Mouse (Mus musculus) embryonic facial prominence, embryonic 11.5 days (tissue): ENCODE results near the gene Chaf1a. TPM values are rescaled to one million over a fixed set of nuclear protein-coding genes. Genes with fewer than 3 reads are reported as not detected.

Source experiments
- ATAC-seq: fragments of 200-750 bp; cut with Nextera tagmentation; replicated peaks from 2 replicates; pipeline ENCODE4 v1.8.0; 2017; ENCODE audit warnings: low read depth; ENCODE audit not compliant: insufficient number of reproducible peaks, low FRiP score, low TSS enrichment
- DNase-seq: peaks from one replicate; pipeline ENCODE4 v3.0.0-alpha.2; 2015; ENCODE audit warnings: low spot score
- H3K27ac ChIP-seq: fragments of 300-500 bp; sonication (generic); replicated peaks from 2 replicates; pipeline ENCODE4 v1.5.1; 2014; ENCODE audit warnings: mild to moderate bottlenecking, low read depth, low read length, control low read depth
- H3K27me3 ChIP-seq: fragments of 300-500 bp; sonication (generic); 2 replicates; pipeline ENCODE4 v1.6.1; 2014; ENCODE audit warnings: mild to moderate bottlenecking, low read length, moderate library complexity, mixed read lengths; ENCODE audit not compliant: control insufficient read depth, insufficient read depth
- H3K36me3 ChIP-seq: fragments of 300-500 bp; sonication (generic); replicated peaks from 2 replicates; pipeline ENCODE4 v1.6.1; 2014; ENCODE audit warnings: low read depth, mild to moderate bottlenecking, low read length, moderate library complexity, mixed read lengths; ENCODE audit not compliant: control insufficient read depth, insufficient read depth
- H3K4me1 ChIP-seq: fragments of 300-500 bp; sonication (generic); 2 replicates; pipeline ENCODE4 v1.6.1; 2014; ENCODE audit warnings: low read length, mixed read lengths; ENCODE audit not compliant: control insufficient read depth, insufficient read depth
- H3K4me2 ChIP-seq: fragments of 300-500 bp; sonication (generic); 2 replicates; pipeline ENCODE4 v1.6.1; 2014; ENCODE audit warnings: low read depth, mild to moderate bottlenecking, control low read depth, low read length, moderate library complexity
- H3K4me3 ChIP-seq: fragments of 300-500 bp; sonication (generic); 2 replicates; pipeline ENCODE4 v1.5.1; 2014; ENCODE audit warnings: low read depth, low read length, control low read depth
- H3K9ac ChIP-seq: fragments of 300-500 bp; sonication (generic); replicated peaks from 2 replicates; pipeline ENCODE4 v1.6.1; 2014; ENCODE audit warnings: mild to moderate bottlenecking, control low read depth, low read length
- H3K9me3 ChIP-seq: fragments of 300-500 bp; sonication (generic); replicated peaks from 2 replicates; pipeline ENCODE4 v1.6.1; 2016; ENCODE audit warnings: mild to moderate bottlenecking, low read length, inconsistent platforms, mixed read lengths; ENCODE audit not compliant: control insufficient read depth
- WGBS: fragments of 180-500 bp; shearing (Covaris S2); extraction: QIAGEN DNeasy Blood & Tissue Kit; methylation state at CpG from one replicate; pipeline ENCODE4 v1.1.7; 2014; 5-methylcytosine and 5-hydroxymethylcytosine counted together
- polyA plus RNA-seq: library from polyadenylated mRNA; unstranded; fragments of >200 nt; fragmentation: Nextera tagmentation; extraction: Ambion mirVana; gene quantifications from 2 replicates; pipeline ENCODE4 v1.2.1, GENCODE M21; 2014

Gene Chaf1a
- polyA plus RNA-seq, 1 experiment from 2014 or later, result 24.5 TPM

- DNase-seq (no peak), ATAC-seq (no peak)
- Histone ChIP-seq H3K27me3 (no peaks in the 10 kb centered on the region), H3K9ac (no peak overlapping the region), H3K36me3 (peaks cover 5% of the 10 kb centered on the region; the same call in 1 of the 2 replicates), H3K4me3 (no peak overlapping the region), H3K4me1 (no peaks in the 10 kb centered on the region), H3K9me3 (no peaks in the 10 kb centered on the region), H3K4me2 (no peak overlapping the region), H3K27ac (no peak overlapping the region)
- WGBS, result 94% methylated on average over 7 of the region's 7 CpGs
Measured at GRCm38 (mm10) chr17:56031431-56031830, 8.8 kb upstream of the Chaf1a start.

- Histone ChIP-seq H3K4me3 (no peak overlapping the region), H3K36me3 (peaks cover 5% of the 10 kb centered on the region; the same call in 1 of the 2 replicates), H3K9ac (no peak overlapping the region), H3K9me3 (no peaks in the 10 kb centered on the region), H3K4me2 (no peak overlapping the region), H3K27me3 (no peaks in the 10 kb centered on the region), H3K4me1 (no peaks in the 10 kb centered on the region), H3K27ac (no peak overlapping the region)
- DNase-seq, result no peak
- WGBS, result 70% methylated on average over 6 of the region's 6 CpGs
- no peak for ATAC-seq
Measured at GRCm38 (mm10) chr17:56032127-56032733, 8.0 kb upstream of the Chaf1a start.

- Histone ChIP-seq H3K27ac (no peak overlapping the region), H3K27me3 (no peaks in the 10 kb centered on the region), H3K9ac (no peak overlapping the region), H3K36me3 (peaks cover 5% of the 10 kb centered on the region; the same call in 1 of the 2 replicates), H3K4me2 (no peak overlapping the region), H3K4me3 (no peak overlapping the region), H3K9me3 (no peaks in the 10 kb centered on the region), H3K4me1 (no peaks in the 10 kb centered on the region)
- no peak for DNase-seq
- ATAC-seq, result no peak
- WGBS, result 74% methylated on average over 7 of the region's 7 CpGs
Measured at GRCm38 (mm10) chr17:56032831-56033230, 7.4 kb upstream of the Chaf1a start.

- no peaks in the 10 kb centered on the region for H3K27me3 ChIP-seq
- ATAC-seq (no peak), DNase-seq (no peak)
- WGBS, result 89% methylated on average over 7 of the region's 7 CpGs
- H3K4me3 ChIP-seq, result no peak overlapping the region
- H3K9me3 ChIP-seq, result no peaks in the 10 kb centered on the region
- H3K4me1 ChIP-seq, result no peaks in the 10 kb centered on the region
- no peak overlapping the region for H3K27ac ChIP-seq
- no peak overlapping the region for H3K4me2 ChIP-seq
- H3K9ac ChIP-seq, result no peak overlapping the region; the same call in 1 of the 2 replicates
- H3K36me3 ChIP-seq, result 0 out of 2 replicates have a peak, but pooled peaks cover 2% of the 10 kb centered on the region
Measured at GRCm38 (mm10) chr17:56034040-56034725, 6.1 kb upstream of the Chaf1a start.

GRCm38 (mm10) chr17:56034726-56035100 lies 5.5 kb upstream of the Chaf1a start:
- H3K27ac ChIP-seq, result no peak overlapping the region
- no peaks in the 10 kb centered on the region for H3K27me3 ChIP-seq
- no peak overlapping the region for H3K4me2 ChIP-seq
- H3K4me3 ChIP-seq, result no peak overlapping the region
- ATAC-seq (no peak), DNase-seq (no peak)
- no peak overlapping the region; the same call in 1 of the 2 replicates for H3K9ac ChIP-seq
- H3K36me3 ChIP-seq, result no peaks in the 10 kb centered on the region
- H3K4me1 ChIP-seq, result no peaks in the 10 kb centered on the region
- 88% methylated on average over 6 of the region's 6 CpGs for WGBS
- no peaks in the 10 kb centered on the region for H3K9me3 ChIP-seq

GRCm38 (mm10) chr17:56035216-56035615 lies 5.0 kb upstream of the Chaf1a start:
- WGBS, result 83% methylated on average over 4 of the region's 4 CpGs
- H3K4me1 ChIP-seq, result no peaks in the 10 kb centered on the region
- peak overlapping the region; percentile 92 for H3K9ac ChIP-seq
- no peak overlapping the region for H3K27ac ChIP-seq
- H3K4me2 ChIP-seq, result peak overlapping the region; percentile 58
- H3K9me3 ChIP-seq, result no peaks in the 10 kb centered on the region
- peak overlapping the region; percentile 87 for H3K4me3 ChIP-seq
- no peaks in the 10 kb centered on the region for H3K36me3 ChIP-seq
- no peak for DNase-seq
- no peak for ATAC-seq
- no peaks in the 10 kb centered on the region for H3K27me3 ChIP-seq

GRCm38 (mm10) chr17:56036176-56036900 lies 3.9 kb upstream of the Chaf1a start, which contains the start of gene Sh3gl1:
TSS of gene Sh3gl1 (minus strand) at chr17:56036635.
- peak within 1 kb of the TSS; percentile 87 for H3K4me3 ChIP-seq
- H3K4me2 ChIP-seq, result peak within 1 kb of the TSS; percentile 58
- no peaks in the 10 kb centered on the region for H3K36me3 ChIP-seq
- H3K27me3 ChIP-seq, result no peaks in the 10 kb centered on the region
- H3K27ac ChIP-seq, result peak within 1 kb of the TSS; percentile 76
- DNase-seq, result peak; percentile 97
- ATAC-seq, result peak; percentile 88
- H3K4me1 ChIP-seq, result no peaks in the 10 kb centered on the region
- H3K9ac ChIP-seq, result peak within 1 kb of the TSS; percentile 92
- no peaks in the 10 kb centered on the region for H3K9me3 ChIP-seq
- WGBS, result under 1% methylated on average over 74 of the region's 74 CpGs
